Mouse (Mus musculus): ENCODE results near the gene Azin2. TPM values are rescaled to one million over a fixed set of nuclear protein-coding genes. Genes with fewer than 3 reads are reported as not detected.

The Azin2 gene
- total and polyA plus RNA-seq, 2 experiments from 2014 or later = 7.1 to 7.7 TPM

GRCm38 (mm10) chr4:128897911-128898421 is 64.3 kb downstream of the Azin2 start:
- no peaks in the 10 kb centered on the region for H3K27me3 ChIP-seq (ENCODE audit: control insufficient read depth, insufficient read depth, low read length)
- no peak overlapping the region for H3K9ac ChIP-seq (replicated peaks; ENCODE audit: low read depth, low read length)
- TF ChIP-seq EP300 (IDR thresholded peaks at IDR 0.05; ENCODE audit: low read depth) (no peak), CTCF (IDR thresholded peaks at IDR 0.05; ENCODE audit: low read depth) (no peak)
- 15% methylated on average over 6 of the region's 7 CpGs for WGBS
- ATAC-seq (ENCODE audit: insufficient read depth, low read depth) (peak; percentile 37; the same call in 1 of the 2 replicates), DNase-seq (ENCODE audit: low spot score) (peak; percentile 33)
- no peak overlapping the region; the same call in 1 of the 2 replicates for H3K27ac ChIP-seq (ENCODE audit: low read depth)
- no peak overlapping the region for H3K4me2 ChIP-seq (ENCODE audit: low read depth, low read length)
- H3K4me3 ChIP-seq (ENCODE audit: low read depth, low read length) = no peak overlapping the region
- peaks cover 12% of the 10 kb centered on the region; the same call in 1 of the 2 replicates for H3K4me1 ChIP-seq (ENCODE audit: control insufficient read depth, insufficient read depth)
- H3K36me3 ChIP-seq (replicated peaks; ENCODE audit: control insufficient read depth, insufficient read depth, low read length) = no peaks in the 10 kb centered on the region
- no peaks in the 10 kb centered on the region for H3K9me3 ChIP-seq (replicated peaks; ENCODE audit: control insufficient read depth, low read length)

DNA sequence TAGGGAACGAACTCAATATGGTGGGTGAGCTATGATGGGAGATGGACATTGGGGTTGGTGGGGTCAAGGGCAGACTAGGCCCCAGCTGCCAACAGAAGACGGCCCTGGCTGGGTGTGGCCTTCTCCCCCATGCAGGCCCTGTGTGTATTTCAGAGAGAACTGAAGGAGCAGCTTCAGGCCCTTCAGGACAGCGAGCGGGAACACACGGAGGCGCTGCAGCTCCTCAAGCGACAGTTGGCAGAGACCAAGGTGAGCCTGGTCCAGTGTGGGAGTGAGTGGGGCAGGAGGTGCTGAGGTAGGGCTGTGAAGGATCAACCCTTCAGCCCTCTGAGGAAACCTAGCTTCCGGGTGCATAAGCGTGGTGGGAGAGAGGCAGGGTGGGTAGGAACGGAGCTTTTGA is 65.6 kb downstream of the Azin2 start:
- no peak overlapping the region for H3K9ac ChIP-seq (replicated peaks; ENCODE audit: low read depth, low read length)
- no peak overlapping the region for H3K4me2 ChIP-seq (ENCODE audit: low read depth, low read length)
- WGBS = 93% methylated on average over 10 of the region's 10 CpGs
- H3K4me1 ChIP-seq (ENCODE audit: control insufficient read depth, insufficient read depth) = peaks cover 12% of the 10 kb centered on the region; the same call in 1 of the 2 replicates
- DNase-seq (ENCODE audit: low spot score) (no peak), ATAC-seq (ENCODE audit: insufficient read depth, low read depth) (no peak)
- H3K9me3 ChIP-seq (replicated peaks; ENCODE audit: control insufficient read depth, low read length) = no peaks in the 10 kb centered on the region
- no peak overlapping the region for H3K4me3 ChIP-seq (ENCODE audit: low read depth, low read length)
- no peak for TF ChIP-seq EP300 (IDR thresholded peaks at IDR 0.05; ENCODE audit: low read depth)
- no peak for TF ChIP-seq CTCF (IDR thresholded peaks at IDR 0.05; ENCODE audit: low read depth)
- no peaks in the 10 kb centered on the region for H3K36me3 ChIP-seq (replicated peaks; ENCODE audit: control insufficient read depth, insufficient read depth, low read length)
- no peaks in the 10 kb centered on the region for H3K27me3 ChIP-seq (ENCODE audit: control insufficient read depth, insufficient read depth, low read length)
- no peak overlapping the region for H3K27ac ChIP-seq (ENCODE audit: low read depth)

DNA sequence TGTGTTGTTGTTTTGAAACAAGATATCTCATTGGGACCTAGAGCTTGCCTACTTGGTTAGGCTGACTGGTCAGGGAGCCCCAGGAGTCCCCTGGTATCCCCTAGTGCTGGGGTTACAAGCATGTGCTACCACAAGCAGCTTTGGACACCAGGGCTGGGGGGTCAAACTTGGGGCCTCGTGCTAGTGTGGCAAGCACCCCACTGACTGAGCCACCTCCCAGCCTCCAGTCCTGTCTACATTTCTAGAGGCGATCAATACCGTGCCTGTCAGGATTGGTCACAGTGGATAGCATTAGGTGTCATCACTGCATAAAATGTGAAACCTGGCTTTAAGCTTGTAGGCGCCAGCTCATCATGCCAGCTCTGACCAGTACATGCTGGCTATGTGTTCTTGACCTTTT is 66.4 kb downstream of the Azin2 start:
- Histone ChIP-seq H3K36me3 (replicated peaks; ENCODE audit: control insufficient read depth, insufficient read depth, low read length) (no peaks in the 10 kb centered on the region), H3K9me3 (replicated peaks; ENCODE audit: control insufficient read depth, low read length) (no peaks in the 10 kb centered on the region), H3K27me3 (ENCODE audit: control insufficient read depth, insufficient read depth, low read length) (no peaks in the 10 kb centered on the region), H3K4me1 (ENCODE audit: control insufficient read depth, insufficient read depth) (peaks cover 12% of the 10 kb centered on the region; the same call in 1 of the 2 replicates), H3K4me2 (ENCODE audit: low read depth, low read length) (no peak overlapping the region), H3K27ac (ENCODE audit: low read depth) (no peak overlapping the region), H3K4me3 (ENCODE audit: low read depth, low read length) (no peak overlapping the region), H3K9ac (replicated peaks; ENCODE audit: low read depth, low read length) (no peak overlapping the region)
- ATAC-seq (ENCODE audit: insufficient read depth, low read depth) (no peak), DNase-seq (ENCODE audit: low spot score) (no peak)
- WGBS = 90% methylated on average over 4 of the region's 4 CpGs
- TF ChIP-seq EP300 (IDR thresholded peaks at IDR 0.05; ENCODE audit: low read depth) (no peak), CTCF (IDR thresholded peaks at IDR 0.05; ENCODE audit: low read depth) (no peak)

DNA sequence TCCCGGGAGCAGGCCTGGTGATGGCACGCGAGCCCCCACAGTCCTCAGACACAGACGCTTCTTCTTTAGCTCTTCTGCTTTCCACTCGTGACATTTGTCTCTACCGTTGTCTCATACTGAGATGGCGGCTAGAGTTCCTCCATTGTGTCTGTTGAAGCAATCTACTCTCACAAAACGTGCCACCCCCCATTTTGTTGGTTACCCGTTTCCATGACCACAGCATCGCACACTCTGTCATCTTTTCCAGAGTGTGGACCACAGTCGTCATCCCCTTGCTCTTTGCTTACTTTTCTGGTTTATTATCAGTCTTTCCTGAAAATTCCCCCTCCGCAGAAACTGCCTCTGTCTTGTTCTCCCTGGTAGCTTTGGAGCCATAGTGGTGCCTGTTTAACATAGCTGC is 68.1 kb downstream of the Azin2 start:
- H3K27me3 ChIP-seq (ENCODE audit: control insufficient read depth, insufficient read depth, low read length) = no peaks in the 10 kb centered on the region
- WGBS = 68% methylated on average over 12 of the region's 12 CpGs
- no peak overlapping the region for H3K27ac ChIP-seq (ENCODE audit: low read depth)
- H3K9me3 ChIP-seq (replicated peaks; ENCODE audit: control insufficient read depth, low read length) = no peaks in the 10 kb centered on the region
- no peaks in the 10 kb centered on the region for H3K36me3 ChIP-seq (replicated peaks; ENCODE audit: control insufficient read depth, insufficient read depth, low read length)
- H3K4me1 ChIP-seq (ENCODE audit: control insufficient read depth, insufficient read depth) = peaks cover 9% of the 10 kb centered on the region; the same call in 1 of the 2 replicates
- H3K4me3 ChIP-seq (ENCODE audit: low read depth, low read length) = no peak overlapping the region
- TF ChIP-seq CTCF (IDR thresholded peaks at IDR 0.05; ENCODE audit: low read depth) (no peak), EP300 (IDR thresholded peaks at IDR 0.05; ENCODE audit: low read depth) (no peak)
- no peak overlapping the region for H3K4me2 ChIP-seq (ENCODE audit: low read depth, low read length)
- DNase-seq (ENCODE audit: low spot score) = no peak
- no peak overlapping the region for H3K9ac ChIP-seq (replicated peaks; ENCODE audit: low read depth, low read length)
- no peak for ATAC-seq (ENCODE audit: insufficient read depth, low read depth)

DNA sequence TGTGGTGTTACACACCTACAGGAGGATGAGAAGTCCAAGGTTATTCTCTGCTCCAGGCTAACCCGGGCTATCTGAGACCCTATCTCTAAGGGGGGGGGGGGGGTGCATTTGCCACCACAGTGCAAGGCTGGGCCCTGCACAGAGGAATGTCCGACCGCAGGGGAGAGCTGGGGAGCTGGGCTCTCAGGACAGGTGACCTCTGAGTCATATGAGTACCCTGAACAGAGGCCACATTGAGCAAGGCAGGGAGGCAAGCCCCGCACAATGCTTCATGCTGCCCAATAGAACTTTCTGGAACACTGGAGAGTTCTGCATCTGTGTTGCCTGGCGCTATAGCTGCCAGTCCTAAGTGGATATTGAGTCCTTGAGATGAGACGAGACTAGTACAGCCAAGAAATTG is 70.1 kb downstream of the Azin2 start:
- no peaks in the 10 kb centered on the region for H3K4me1 ChIP-seq (ENCODE audit: control insufficient read depth, insufficient read depth)
- ATAC-seq (ENCODE audit: insufficient read depth, low read depth) = no peak

GRCm38 (mm10) chr4:128891746-128892145 is 70.5 kb downstream of the Azin2 start:
- Histone ChIP-seq H3K4me3 (ENCODE audit: low read depth, low read length) (no peak overlapping the region), H3K27ac (ENCODE audit: low read depth) (no peak overlapping the region), H3K9ac (replicated peaks; ENCODE audit: low read depth, low read length) (no peak overlapping the region), H3K36me3 (replicated peaks; ENCODE audit: control insufficient read depth, insufficient read depth, low read length) (no peaks in the 10 kb centered on the region), H3K4me1 (ENCODE audit: control insufficient read depth, insufficient read depth) (no peaks in the 10 kb centered on the region), H3K4me2 (ENCODE audit: low read depth, low read length) (no peak overlapping the region), H3K27me3 (ENCODE audit: control insufficient read depth, insufficient read depth, low read length) (0 out of 2 replicates have a peak, but pooled peaks cover 2% of the 10 kb centered on the region), H3K9me3 (replicated peaks; ENCODE audit: control insufficient read depth, low read length) (no peaks in the 10 kb centered on the region)
- TF ChIP-seq EP300 (IDR thresholded peaks at IDR 0.05; ENCODE audit: low read depth) (no peak), CTCF (IDR thresholded peaks at IDR 0.05; ENCODE audit: low read depth) (no peak)
- DNase-seq (ENCODE audit: low spot score) = no peak
- no peak for ATAC-seq (ENCODE audit: insufficient read depth, low read depth)
- 72% methylated on average over 6 of the region's 6 CpGs for WGBS

More for the DNA sequence above, 70.1 kb downstream of the Azin2 start:
- no peaks in the 10 kb centered on the region for H3K27me3 ChIP-seq (ENCODE audit: control insufficient read depth, insufficient read depth, low read length)
- H3K9me3 ChIP-seq (replicated peaks; ENCODE audit: control insufficient read depth, low read length) = no peaks in the 10 kb centered on the region
- no peak overlapping the region for H3K9ac ChIP-seq (replicated peaks; ENCODE audit: low read depth, low read length)
- no peaks in the 10 kb centered on the region for H3K36me3 ChIP-seq (replicated peaks; ENCODE audit: control insufficient read depth, insufficient read depth, low read length)
- H3K4me3 ChIP-seq (ENCODE audit: low read depth, low read length) = no peak overlapping the region
- no peak overlapping the region for H3K4me2 ChIP-seq (ENCODE audit: low read depth, low read length)
- no peak overlapping the region for H3K27ac ChIP-seq (ENCODE audit: low read depth)
- no peak for DNase-seq (ENCODE audit: low spot score)
- WGBS = 88% methylated on average over 6 of the region's 6 CpGs
- no peak for TF ChIP-seq CTCF (IDR thresholded peaks at IDR 0.05; ENCODE audit: low read depth)
